Mouse (Mus musculus): ENCODE measurements around the gene Cdc42bpg.

- TF ChIP-seq CTCF (IDR thresholded peaks at IDR 0.05) (no peak), POLR2A (IDR thresholded peaks at IDR 0.05; ENCODE audit: insufficient read depth, low read depth, low read length) (no peak)
Measured at GRCm38 (mm10) chr19:6374571-6374970, 68.3 kb downstream of the Cdc42bpg start.
